Mouse (Mus musculus) spleen, adult 2 months (tissue): ENCODE measurements around the gene Kcna7. TPM values are rescaled to one million over a fixed set of nuclear protein-coding genes. Genes with fewer than 3 reads are reported as not detected.

Experiments used
- DNase-seq, 2 experiments: peaks; one replicate each; pipeline versions ENCODE4 v3.0.0 to v3.0.0-alpha.2; 2012 to 2021; ENCODE audit warnings: low spot score in 2 of 2, low read depth in 1 of 2
- H3K27ac ChIP-seq: fragments of 200-500 bp; 2 replicates; pipeline ENCODE4 v1.5.1; 2012; ENCODE audit warnings: low read length, inconsistent platforms; ENCODE audit not compliant: insufficient read depth
- H3K27me3 ChIP-seq: fragments of 200-500 bp; 2 replicates; pipeline ENCODE4 v1.6.1; 2012; ENCODE audit warnings: mild to moderate bottlenecking, moderate library complexity, low read length, inconsistent platforms; ENCODE audit not compliant: control insufficient read depth, insufficient read depth
- H3K36me3 ChIP-seq: fragments of 200-500 bp; 2 replicates; pipeline ENCODE4 v1.6.1; 2012; ENCODE audit warnings: mild to moderate bottlenecking, low read length, inconsistent platforms; ENCODE audit not compliant: control insufficient read depth, insufficient read depth
- H3K4me1 ChIP-seq: fragments of 200-500 bp; 2 replicates; pipeline ENCODE4 v1.6.1; 2011; ENCODE audit warnings: inconsistent platforms; ENCODE audit not compliant: control insufficient read depth, insufficient read depth, insufficient read length
- H3K4me3 ChIP-seq: fragments of 200-500 bp; 2 replicates; pipeline ENCODE4 v1.5.1; 2011; ENCODE audit warnings: mild to moderate bottlenecking, inconsistent platforms; ENCODE audit not compliant: insufficient read depth, insufficient read length; ENCODE audit errors: extremely low read depth
- CTCF ChIP-seq: fragments of 200-500 bp; IDR thresholded peaks from 2 replicates; pipeline ENCODE4 v1.5.1; 2011; ENCODE audit warnings: mild to moderate bottlenecking, inconsistent platforms; ENCODE audit not compliant: insufficient read depth, insufficient read length, insufficient replicate concordance; ENCODE audit errors: extremely low read depth
- POLR2A ChIP-seq: fragments of 200-500 bp; IDR thresholded peaks from 2 replicates; pipeline ENCODE4 v1.6.1; 2011; ENCODE audit warnings: low read depth, low read length, inconsistent platforms
- WGBS: fragments of 180-500 bp; shearing (Covaris S2); methylation state at CpG from one replicate; pipeline ENCODE4 v1.1.7; 2018; 5-methylcytosine and 5-hydroxymethylcytosine counted together
- polyA plus RNA-seq: library from polyadenylated mRNA; depleted of rRNA; stranded (reverse); fragments of >200 nt; gene quantifications from 2 replicates; pipeline ENCODE4 v1.2.3, GENCODE M21; 2012

Gene Kcna7
- polyA plus RNA-seq, 1 experiment, result 0.04 TPM

GRCm38 (mm10) chr7:45437521-45438276, 32.2 kb downstream of the Kcna7 start, which contains the start of gene Ruvbl2:
Gene Ruvbl2, minus strand, starts transcription at chr7:45438096.
- Histone ChIP-seq H3K4me1 (peaks cover 10% of the 10 kb centered on the region; the same call in 1 of the 2 replicates), H3K27me3 (no peaks in the 10 kb centered on the region), H3K36me3 (0 out of 2 replicates have a peak, but pooled peaks cover 2% of the 10 kb centered on the region), H3K4me3 (no peak within 1 kb of the TSS), H3K27ac (no peak within 1 kb of the TSS)
- DNase-seq, result no peak
- no peak for TF ChIP-seq CTCF
- 74% methylated on average over 19 of the region's 19 CpGs for WGBS

GRCm38 (mm10) chr7:45443526-45444420, 38.3 kb downstream of the Kcna7 start:
- DNase-seq, result no peak
- H3K27ac ChIP-seq, result no peak overlapping the region
- 0 out of 2 replicates have a peak, but pooled peaks cover 3% of the 10 kb centered on the region for H3K36me3 ChIP-seq
- TF ChIP-seq CTCF, result no peak
- no peak for TF ChIP-seq POLR2A
- H3K4me1 ChIP-seq, result no peaks in the 10 kb centered on the region
- H3K4me3 ChIP-seq, result no peak overlapping the region
- WGBS, result 86% methylated on average over 22 of the region's 22 CpGs
- no peaks in the 10 kb centered on the region for H3K27me3 ChIP-seq

- Histone ChIP-seq H3K4me3 (no peak overlapping the region), H3K4me1 (no peaks in the 10 kb centered on the region), H3K27ac (no peak overlapping the region), H3K27me3 (no peaks in the 10 kb centered on the region), H3K36me3 (0 out of 2 replicates have a peak, but pooled peaks cover 1% of the 10 kb centered on the region)
- TF ChIP-seq POLR2A, result no peak
- no peak for TF ChIP-seq CTCF
- no peak for DNase-seq
Measured at GRCm38 (mm10) chr7:45446589-45446988, 41.1 kb downstream of the Kcna7 start.

- DNase-seq, result no peak
- Histone ChIP-seq H3K4me1 (no peaks in the 10 kb centered on the region), H3K27me3 (no peaks in the 10 kb centered on the region), H3K4me3 (no peak overlapping the region), H3K27ac (no peak overlapping the region), H3K36me3 (0 out of 2 replicates have a peak, but pooled peaks cover 1% of the 10 kb centered on the region)
- WGBS, result 52% methylated on average over 11 of the region's 11 CpGs
- TF ChIP-seq CTCF, result peak; percentile 24; the same call in 1 of the 2 replicates
- TF ChIP-seq POLR2A, result no peak
Measured at GRCm38 (mm10) chr7:45447325-45447990, 42.0 kb downstream of the Kcna7 start.

- no peak overlapping the region for H3K4me3 ChIP-seq
- no peak overlapping the region for H3K27ac ChIP-seq
- no peaks in the 10 kb centered on the region for H3K36me3 ChIP-seq
- DNase-seq, result no peak
- WGBS, result 89% methylated on average over 1 of the region's 1 CpGs
- TF ChIP-seq CTCF, result no peak
- no peak for TF ChIP-seq POLR2A
- no peaks in the 10 kb centered on the region for H3K27me3 ChIP-seq
- no peaks in the 10 kb centered on the region for H3K4me1 ChIP-seq
Measured at GRCm38 (mm10) chr7:45449974-45450373, 44.5 kb downstream of the Kcna7 start.

GRCm38 (mm10) chr7:45451344-45451982, 46.0 kb downstream of the Kcna7 start:
- TF ChIP-seq POLR2A, result no peak
- peak; percentile 87; the same call in 1 of the 2 replicates for TF ChIP-seq CTCF
- H3K4me1 ChIP-seq, result no peaks in the 10 kb centered on the region
- no peaks in the 10 kb centered on the region for H3K36me3 ChIP-seq
- H3K27ac ChIP-seq, result no peak overlapping the region
- WGBS, result 61% methylated on average over 23 of the region's 23 CpGs
- DNase-seq, result peak; percentile 72 to 82
- H3K4me3 ChIP-seq, result no peak overlapping the region
- H3K27me3 ChIP-seq, result no peaks in the 10 kb centered on the region
